Comparison of ENCODE assay signal across 9 mouse cellular contexts in the genomic region with DNA sequence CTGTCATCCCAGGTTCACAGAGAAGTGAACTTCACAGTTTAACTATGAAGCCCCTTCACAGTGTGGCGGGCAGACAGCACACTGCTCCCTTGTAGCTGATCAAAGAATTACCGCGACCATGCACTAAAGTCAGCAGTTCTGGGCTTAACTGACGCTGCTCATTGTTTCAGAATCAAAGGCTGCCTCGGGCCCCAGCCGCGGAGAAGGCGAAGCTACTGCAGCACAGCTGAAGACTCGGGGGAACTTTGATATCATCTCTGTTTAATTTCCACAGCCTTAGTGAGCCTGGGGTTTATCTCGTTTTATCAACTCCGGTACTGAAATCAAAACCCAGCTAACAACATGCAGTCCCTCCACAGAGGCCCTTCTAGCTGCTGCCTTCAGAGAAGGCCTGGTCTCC. TPM values are rescaled to one million over a fixed set of nuclear protein-coding genes. Genes with fewer than 3 reads are reported as not detected.
A peak's percentile ranks its signal among the peaks of the same experiment; 100 is the strongest.
DNase-seq lines count a peak whose midpoint lies in the region; ATAC-seq lines count a peak whose summit lies in the region.
"Had no signal": no experiment of that assay in that cellular context is flagged by ENCODE, and none has a peak within 500 bp of the region (broad histone marks: within the 10 kb centered on the region; RNA-seq: fewer than 3 reads in every experiment).

No protein-coding gene starts in this region.

- H3K4me3 ChIP-seq in heart, embryonic 15.5 days: no peak overlapping the region
- no peak overlapping the region for H3K4me3 ChIP-seq in heart, embryonic 12.5 days
- no peak overlapping the region for H3K4me3 ChIP-seq in hindbrain, embryonic 12.5 days

- H3K27ac ChIP-seq in heart, embryonic 15.5 days: peak overlapping the region; percentile 50
- H3K27ac ChIP-seq in heart, embryonic 12.5 days (ENCODE audit: poor library complexity, severe bottlenecking): no peak overlapping the region
- peak overlapping the region; percentile 99 for H3K27ac ChIP-seq in hindbrain, embryonic 12.5 days

- H3K9ac ChIP-seq in heart, embryonic 15.5 days: no peak overlapping the region
- H3K9ac ChIP-seq in heart, embryonic 12.5 days: no peak overlapping the region
- peak overlapping the region; percentile 33 for H3K9ac ChIP-seq in hindbrain, embryonic 12.5 days

- no peak overlapping the region for H3K4me2 ChIP-seq in heart, embryonic 15.5 days
- H3K4me2 ChIP-seq in heart, embryonic 12.5 days: no peak overlapping the region
- H3K4me2 ChIP-seq in hindbrain, embryonic 12.5 days (replicated peaks): no peak overlapping the region

- H3K27me3 ChIP-seq in heart, embryonic 15.5 days: no peaks in the 10 kb centered on the region
- 0 out of 2 replicates have a peak, but pooled peaks cover 6% of the 10 kb centered on the region for H3K27me3 ChIP-seq in heart, embryonic 12.5 days (replicated peaks)
- no peaks in the 10 kb centered on the region for H3K27me3 ChIP-seq in hindbrain, embryonic 12.5 days
- H3K27me3 ChIP-seq: CH12.LX had no signal

- DNase-seq in T-cell, adult 2 months (ENCODE audit: low spot score): peak; percentile 17
- peak; percentile 56 for DNase-seq in naive thymus-derived CD4-positive, alpha-beta T cell, adult 2 months (ENCODE audit: low read depth)
- DNase-seq in cerebellum, postnatal 14 days: no peak
- no peak for DNase-seq in adrenal gland, adult 8-10 months
- DNase-seq in kidney, adult 18-20 months: no peak

- WGBS in heart, embryonic 15.5 days: 41% methylated on average over 11 of the region's 11 CpGs
- WGBS in heart, embryonic 12.5 days: 37% methylated on average over 11 of the region's 11 CpGs
- 21% methylated on average over 11 of the region's 11 CpGs for WGBS in hindbrain, embryonic 12.5 days

- no peak for ATAC-seq in heart, embryonic 15.5 days (replicated peaks; ENCODE audit: insufficient number of reproducible peaks, insufficient read depth, low FRiP score, low read depth)
- no peak for ATAC-seq in heart, embryonic 12.5 days (ENCODE audit: insufficient number of reproducible peaks, low FRiP score)
- no peak; the same call in 1 of the 2 replicates for ATAC-seq in hindbrain, embryonic 12.5 days (ENCODE audit: low FRiP score)

- H3K4me1 ChIP-seq in heart, embryonic 15.5 days (replicated peaks): peaks cover 32% of the 10 kb centered on the region
- peaks cover 53% of the 10 kb centered on the region for H3K4me1 ChIP-seq in heart, embryonic 12.5 days (replicated peaks)
- peaks cover 75% of the 10 kb centered on the region for H3K4me1 ChIP-seq in hindbrain, embryonic 12.5 days

- H3K9me3 ChIP-seq in heart, embryonic 15.5 days (replicated peaks): no peaks in the 10 kb centered on the region
- H3K9me3 ChIP-seq in heart, embryonic 12.5 days (replicated peaks): no peaks in the 10 kb centered on the region
- H3K9me3 ChIP-seq in hindbrain, embryonic 12.5 days (replicated peaks): no peaks in the 10 kb centered on the region

- H3K36me3 ChIP-seq in heart, embryonic 15.5 days: peaks cover 3% of the 10 kb centered on the region; the same call in 1 of the 2 replicates
- peaks cover 9% of the 10 kb centered on the region for H3K36me3 ChIP-seq in heart, embryonic 12.5 days
- peaks cover 7% of the 10 kb centered on the region for H3K36me3 ChIP-seq in hindbrain, embryonic 12.5 days

RNA-seq across cellular contexts. Expression of a gene that starts 9.3 kb away (rescaled TPM):
- 12.7 and 15.7 TPM in 2 replicates for polyA plus RNA-seq in heart, embryonic 15.5 days (2015; fragmentation: Nextera tagmentation; extraction: Ambion mirVana)
- polyA plus RNA-seq in heart, embryonic 12.5 days (2016; fragmentation: Nextera tagmentation; extraction: Ambion mirVana): 16.1 and 16.6 TPM in 2 replicates
- polyA plus RNA-seq in hindbrain, embryonic 12.5 days (2016; fragmentation: Nextera tagmentation; extraction: Ambion mirVana): 58.9 and 61.5 TPM in 2 replicates
- total RNA-seq in adrenal gland, adult 8-10 months (2022): 10 to 100 TPM; 20.3 to 35.9 (median 24.1) TPM

Comparison
In these comparisons a context has a peak if more than half of its experiments do, and no peak if none do; other contexts are left out.
1. DNase-seq: peak in T-cell, adult 2 months (single experiment) and naive thymus-derived CD4-positive, alpha-beta T cell, adult 2 months (single experiment); none in cerebellum, postnatal 14 days (0 of 2), adrenal gland, adult 8-10 months (single experiment) and kidney, adult 18-20 months (single experiment).